Mouse (Mus musculus) liver, embryonic 14.5 days (tissue): ENCODE data around the gene Ros1.

Experiments used
- CTCF ChIP-seq: IDR thresholded peaks from 2 replicates; pipeline ENCODE4 v1.5.1; 2016; ENCODE audit warnings: antibody characterized with exemption, low read depth, control low read depth
- EP300 ChIP-seq: IDR thresholded peaks from 2 replicates; pipeline ENCODE4 v1.6.1; 2016; ENCODE audit warnings: antibody characterized with exemption, low read depth

DNA sequence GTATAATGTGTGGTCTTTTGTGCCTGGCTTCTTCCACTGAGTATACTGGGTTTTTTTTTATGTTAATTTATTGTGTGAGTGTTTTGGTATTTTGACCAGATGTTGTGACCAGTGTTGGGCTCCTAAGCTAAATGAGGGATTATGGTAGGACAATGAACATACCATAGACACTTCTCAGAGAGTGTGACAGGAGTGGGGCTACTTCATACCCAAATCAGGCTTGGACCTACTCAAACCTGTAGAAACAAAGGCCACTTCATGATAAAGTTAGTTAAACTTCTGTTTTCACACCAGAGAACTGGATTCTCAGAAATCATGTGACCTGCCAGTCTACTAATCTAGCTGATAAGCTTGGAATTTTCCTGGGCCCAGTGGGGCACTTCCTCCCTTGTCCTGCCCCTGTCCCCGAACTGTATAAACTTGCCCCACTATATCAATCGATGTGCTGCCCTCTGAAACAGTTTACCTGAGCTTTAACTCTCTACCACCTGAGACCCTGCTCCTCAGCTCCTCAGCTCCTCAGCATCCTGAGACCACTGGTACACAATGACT is 20.3 kb upstream of the Ros1 start:
- TF ChIP-seq CTCF: no peak
- no peak for TF ChIP-seq EP300
